Mouse (Mus musculus) 3T3-L1 (cell line): Measurements from ENCODE around the gene Ccl12.
A peak's percentile ranks its signal among the peaks of the same experiment; 100 is the strongest.

ENCODE experiments used
- DNase-seq: peaks from one replicate; pipeline ENCODE4 v3.0.0-alpha.2; 2015; ENCODE audit warnings: low read depth, low spot score

The Ccl12 gene

DNA sequence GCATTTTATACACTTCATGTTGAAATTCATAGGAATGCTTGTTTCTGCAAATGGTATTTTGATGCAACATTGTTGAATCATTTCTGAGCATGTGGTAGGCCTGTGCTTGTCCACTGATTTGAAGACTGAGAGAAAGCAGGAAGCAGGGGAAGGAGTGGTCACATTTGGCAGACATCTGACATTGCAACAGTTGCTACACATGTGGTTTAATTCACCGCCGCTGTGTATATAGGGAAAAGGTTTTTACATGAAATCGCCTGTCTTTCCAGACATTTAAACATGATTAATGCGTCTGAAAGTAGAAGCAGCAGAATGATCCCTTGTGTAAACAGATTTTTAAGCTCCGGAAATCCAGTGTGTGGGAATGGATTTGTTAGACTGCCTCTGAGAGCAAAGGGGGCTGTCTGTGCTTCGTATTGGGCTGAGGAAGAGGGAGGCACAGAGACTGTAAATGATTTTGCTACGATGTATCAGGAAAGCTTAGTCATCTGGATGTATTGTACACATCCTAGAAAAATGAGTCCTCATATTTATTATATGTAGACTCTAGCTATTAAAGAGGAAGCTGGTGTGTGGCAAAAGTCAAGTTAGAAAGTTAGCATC is 37.9 kb downstream of the Ccl12 start:
- DNase-seq, result peak; percentile 99
